Mouse (Mus musculus) E14TG2a.4 (cell line): ENCODE data around the gene Parp6.

Source experiments
- H3K27me3 ChIP-seq: 2 replicates; pipeline ENCODE4 v1.6.1; 2014; ENCODE audit warnings: low read length, control low read depth; ENCODE audit not compliant: insufficient read depth
- H3K36me3 ChIP-seq: 2 replicates; pipeline ENCODE4 v1.6.1; 2014; ENCODE audit warnings: low read length, control low read depth; ENCODE audit not compliant: insufficient read depth
- H3K4me1 ChIP-seq: replicated peaks from 2 replicates; pipeline ENCODE4 v1.6.1; 2014; ENCODE audit warnings: low read depth, low read length, control low read depth
- H3K4me3 ChIP-seq: replicated peaks from 2 replicates; pipeline ENCODE4 v1.5.1; 2014; ENCODE audit warnings: mild to moderate bottlenecking, low read length
- H3K9me3 ChIP-seq: 2 replicates; pipeline ENCODE4 v1.6.1; 2014; ENCODE audit warnings: low read length, control low read depth
- CTCF ChIP-seq: conservative IDR thresholded peaks from 2 replicates; pipeline ENCODE4 v1.5.1; 2014; ENCODE audit warnings: low read length
- NANOG ChIP-seq: IDR thresholded peaks from 2 replicates; pipeline ENCODE4 v1.6.1; 2014; ENCODE audit warnings: borderline replicate concordance, low read length, mixed read lengths
- POU5F1 ChIP-seq: IDR thresholded peaks from 2 replicates; pipeline ENCODE4 v1.6.1; 2014; ENCODE audit warnings: low read length, borderline replicate concordance

The Parp6 gene

GRCm38 (mm10) chr9:59660421-59660820, 43.3 kb downstream of the Parp6 start:
- Histone ChIP-seq H3K4me1 (peaks cover 53% of the 10 kb centered on the region), H3K9me3 (no peaks in the 10 kb centered on the region), H3K36me3 (peaks cover 84% of the 10 kb centered on the region), H3K4me3 (peak overlapping the region; percentile 99), H3K27me3 (no peaks in the 10 kb centered on the region)
- TF ChIP-seq NANOG = no peak

GRCm38 (mm10) chr9:59661298-59661975, 44.4 kb downstream of the Parp6 start:
- TF ChIP-seq POU5F1 (no peak), NANOG (no peak), CTCF (no peak)
- H3K36me3 ChIP-seq = peaks cover 94% of the 10 kb centered on the region
- H3K4me3 ChIP-seq = peak overlapping the region; percentile 99

DNA sequence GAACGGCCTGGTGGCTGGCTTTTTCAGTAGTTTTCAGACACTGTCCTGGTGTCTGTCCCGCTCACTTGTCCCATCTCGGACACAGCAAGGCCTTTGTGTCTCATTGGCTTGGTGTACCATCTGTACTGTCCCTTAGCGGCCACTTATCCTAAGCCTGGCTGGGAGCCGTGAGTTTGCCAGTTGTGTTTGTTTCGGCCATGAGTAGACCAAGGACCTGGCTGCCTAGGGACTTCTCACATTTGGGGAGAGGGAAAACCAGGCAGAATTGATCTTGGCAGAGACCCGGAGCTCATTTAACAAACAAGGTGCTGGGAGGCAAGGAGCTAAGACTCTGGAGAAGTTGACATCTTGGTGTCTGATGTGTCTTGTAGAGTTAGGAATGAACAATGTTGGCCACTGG, 46.1 kb downstream of the Parp6 start:
- Histone ChIP-seq H3K27me3 (no peaks in the 10 kb centered on the region), H3K9me3 (no peaks in the 10 kb centered on the region), H3K4me1 (peaks cover 80% of the 10 kb centered on the region), H3K4me3 (peak overlapping the region; percentile 67), H3K36me3 (peaks cover 100% of the 10 kb centered on the region)
- TF ChIP-seq POU5F1 (no peak), CTCF (no peak), NANOG (no peak)

More at GRCm38 (mm10) chr9:59661298-59661975, 44.4 kb downstream of the Parp6 start:
- Histone ChIP-seq H3K27me3 (no peaks in the 10 kb centered on the region), H3K4me1 (peaks cover 62% of the 10 kb centered on the region), H3K9me3 (no peaks in the 10 kb centered on the region)

GRCm38 (mm10) chr9:59663957-59664356, 46.9 kb downstream of the Parp6 start:
- Histone ChIP-seq H3K4me3 (peak overlapping the region; percentile 67), H3K4me1 (peaks cover 87% of the 10 kb centered on the region), H3K27me3 (no peaks in the 10 kb centered on the region), H3K36me3 (peaks cover 100% of the 10 kb centered on the region), H3K9me3 (no peaks in the 10 kb centered on the region)
- TF ChIP-seq CTCF (no peak), POU5F1 (no peak), NANOG (no peak)

- Histone ChIP-seq H3K27me3 (no peaks in the 10 kb centered on the region), H3K9me3 (no peaks in the 10 kb centered on the region), H3K36me3 (peaks cover 99% of the 10 kb centered on the region), H3K4me3 (peak overlapping the region; percentile 67), H3K4me1 (peaks cover 93% of the 10 kb centered on the region)
- no peak for TF ChIP-seq NANOG
- TF ChIP-seq CTCF = no peak
- TF ChIP-seq POU5F1 = no peak
Measured at GRCm38 (mm10) chr9:59664664-59665256, 47.7 kb downstream of the Parp6 start.

- H3K27me3 ChIP-seq = no peaks in the 10 kb centered on the region
- H3K36me3 ChIP-seq = peaks cover 99% of the 10 kb centered on the region
- peak overlapping the region; percentile 37; the same call in 1 of the 2 replicates for H3K4me3 ChIP-seq
- peaks cover 98% of the 10 kb centered on the region for H3K4me1 ChIP-seq
- H3K9me3 ChIP-seq = no peaks in the 10 kb centered on the region
- no peak for TF ChIP-seq CTCF
Measured at GRCm38 (mm10) chr9:59666016-59666415, 48.9 kb downstream of the Parp6 start.

DNA sequence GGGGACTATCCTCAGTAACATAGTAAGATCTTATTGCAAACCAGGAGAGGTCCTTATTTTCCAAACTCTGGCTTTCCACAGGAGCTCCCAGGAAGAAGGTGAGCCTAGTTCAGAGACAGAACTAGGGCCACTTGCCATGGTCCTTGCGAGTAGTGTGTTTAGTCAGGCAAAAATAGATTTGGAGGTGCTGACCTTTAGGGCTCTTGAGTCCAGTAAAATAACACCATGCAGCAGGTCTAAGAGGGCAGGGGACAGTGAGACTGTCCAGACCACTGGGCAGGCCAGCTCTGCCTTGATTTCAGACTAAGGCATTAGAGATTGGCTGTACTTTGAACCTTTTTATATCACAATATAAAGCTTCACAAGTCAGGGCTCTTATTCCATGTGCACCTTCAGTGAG, 49.7 kb downstream of the Parp6 start:
- Histone ChIP-seq H3K4me3 (peak overlapping the region; percentile 35; the same call in 1 of the 2 replicates), H3K36me3 (peaks cover 99% of the 10 kb centered on the region), H3K9me3 (no peaks in the 10 kb centered on the region), H3K4me1 (peaks cover 98% of the 10 kb centered on the region), H3K27me3 (no peaks in the 10 kb centered on the region)
- TF ChIP-seq POU5F1 (no peak), CTCF (no peak), NANOG (no peak)

DNA sequence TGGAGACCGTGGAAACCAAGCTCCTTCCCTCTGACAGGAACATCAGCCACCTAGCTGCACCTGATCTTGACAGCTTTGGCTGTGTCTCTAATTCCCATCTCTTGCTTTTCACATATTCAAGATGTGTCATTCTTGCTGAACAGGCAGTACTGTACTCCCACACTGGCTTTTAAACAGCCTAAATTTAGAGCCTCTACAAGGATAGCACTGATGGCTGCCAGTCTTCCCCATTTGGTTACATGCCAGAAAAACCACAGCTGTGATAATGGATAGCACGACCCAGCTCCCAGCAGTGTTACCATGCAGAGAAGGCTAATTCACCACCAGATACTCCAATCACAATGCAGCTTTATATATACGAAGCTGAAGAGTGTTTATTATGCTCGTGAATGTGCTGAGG, 50.2 kb downstream of the Parp6 start:
- TF ChIP-seq NANOG (no peak), POU5F1 (no peak), CTCF (no peak)
- peaks cover 98% of the 10 kb centered on the region for H3K4me1 ChIP-seq

DNA sequence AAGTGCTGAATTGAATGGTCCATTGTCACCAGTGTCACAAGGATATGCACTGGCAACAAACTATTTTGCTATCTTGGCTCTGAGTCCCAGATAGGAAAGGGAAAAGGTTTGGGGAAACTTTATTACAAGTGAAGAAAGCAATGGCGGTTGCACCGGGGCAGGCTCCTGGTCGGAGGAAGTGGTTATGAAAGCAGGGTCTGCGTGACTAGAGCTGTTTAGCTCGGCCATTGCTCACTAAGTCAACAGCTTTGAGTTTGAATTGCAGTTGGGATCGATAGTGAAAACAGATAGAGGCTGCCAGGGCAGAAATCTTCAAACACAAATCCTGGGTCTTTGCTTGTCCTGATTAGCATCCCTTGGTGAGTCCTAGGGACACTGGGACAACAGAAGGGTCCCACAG, 50.8 kb downstream of the Parp6 start:
- TF ChIP-seq POU5F1 (no peak), CTCF (no peak), NANOG (no peak)

More for the DNA sequence above, 50.2 kb downstream of the Parp6 start:
- peaks cover 99% of the 10 kb centered on the region for H3K36me3 ChIP-seq
- no peaks in the 10 kb centered on the region for H3K9me3 ChIP-seq
- H3K4me3 ChIP-seq = peak overlapping the region; percentile 35; the same call in 1 of the 2 replicates
- no peaks in the 10 kb centered on the region for H3K27me3 ChIP-seq

More for the DNA sequence above, 50.8 kb downstream of the Parp6 start:
- Histone ChIP-seq H3K4me3 (peak overlapping the region; percentile 35; the same call in 1 of the 2 replicates), H3K27me3 (no peaks in the 10 kb centered on the region), H3K4me1 (peaks cover 98% of the 10 kb centered on the region), H3K9me3 (no peaks in the 10 kb centered on the region), H3K36me3 (peaks cover 99% of the 10 kb centered on the region)
